Mouse (Mus musculus) liver, embryonic 14.5 days (tissue): ENCODE measurements around the gene Zfp248. TPM values are rescaled to one million over a fixed set of nuclear protein-coding genes. Genes with fewer than 3 reads are reported as not detected.

Source experiments
- ATAC-seq: fragments of 200-750 bp; cut with Nextera tagmentation; 2 replicates; pipeline ENCODE4 v1.8.0; 2017; ENCODE audit warnings: moderate number of reproducible peaks, mild to moderate bottlenecking, moderate library complexity; ENCODE audit not compliant: insufficient read depth
- DNase-seq, 3 experiments: peaks; one replicate each; pipeline ENCODE4 v3.0.0-alpha.2; 2012 to 2013; ENCODE audit warnings: low read depth in 3 of 3, low spot score in 3 of 3
- H3K27ac ChIP-seq: fragments of 300-500 bp; sonication (generic); 2 replicates; pipeline ENCODE4 v1.5.1; 2014; ENCODE audit warnings: moderate library complexity, mild to moderate bottlenecking, control low read depth, inconsistent platforms
- H3K27me3 ChIP-seq: fragments of 300-500 bp; sonication (generic); 2 replicates; pipeline ENCODE4 v1.6.1; 2014; ENCODE audit warnings: mild to moderate bottlenecking, low read length, moderate library complexity; ENCODE audit not compliant: control insufficient read depth, insufficient read depth
- H3K36me3 ChIP-seq: fragments of 300-500 bp; sonication (generic); replicated peaks from 2 replicates; pipeline ENCODE4 v1.6.1; 2014; ENCODE audit warnings: low read depth; ENCODE audit not compliant: control insufficient read depth, insufficient read depth
- H3K4me1 ChIP-seq, 2 experiments: fragments of 200-500 bp in 1 of 2; fragments of 300-500 bp in 1 of 2; sonication (generic) in 1 of 2; replicated peaks; 2 replicates each; pipeline ENCODE4 v1.6.1; 2012 to 2014; ENCODE audit warnings: antibody characterized with exemption in 1 of 2, inconsistent platforms in 1 of 2, low read length in 1 of 2; ENCODE audit not compliant: control insufficient read depth in 2 of 2, insufficient read depth in 2 of 2
- H3K4me2 ChIP-seq: fragments of 300-500 bp; sonication (generic); 2 replicates; pipeline ENCODE4 v1.6.1; 2014; ENCODE audit warnings: low read depth, mild to moderate bottlenecking, control low read depth, moderate library complexity
- H3K4me3 ChIP-seq, 2 experiments: fragments of 200-500 bp in 1 of 2; fragments of 300-500 bp in 1 of 2; sonication (generic) in 1 of 2; 2 replicates each; pipeline ENCODE4 v1.5.1; 2012 to 2014; ENCODE audit warnings: low read depth in 2 of 2, low read length in 2 of 2, mild to moderate bottlenecking in 2 of 2, control low read depth in 1 of 2, inconsistent platforms in 1 of 2, moderate library complexity in 1 of 2; ENCODE audit not compliant: insufficient read depth in 1 of 2
- H3K9ac ChIP-seq: fragments of 300-500 bp; sonication (generic); replicated peaks from 2 replicates; pipeline ENCODE4 v1.6.1; 2014; ENCODE audit warnings: mild to moderate bottlenecking, control low read depth, moderate library complexity
- H3K9me3 ChIP-seq: fragments of 300-500 bp; sonication (generic); 2 replicates; pipeline ENCODE4 v1.6.1; 2016; ENCODE audit warnings: low read length, mixed read lengths; ENCODE audit not compliant: control insufficient read depth
- CTCF ChIP-seq: IDR thresholded peaks from 2 replicates; pipeline ENCODE4 v1.5.1; 2016; ENCODE audit warnings: antibody characterized with exemption, low read depth, control low read depth
- EP300 ChIP-seq: IDR thresholded peaks from 2 replicates; pipeline ENCODE4 v1.6.1; 2016; ENCODE audit warnings: antibody characterized with exemption, low read depth
- WGBS: fragments of 180-500 bp; shearing (Covaris S2); extraction: QIAGEN DNeasy Blood & Tissue Kit; methylation state at CpG from one replicate; pipeline ENCODE4 v1.1.7; 2014; ENCODE audit not compliant: insufficient replicate concordance; 5-methylcytosine and 5-hydroxymethylcytosine counted together
- polyA plus RNA-seq, 2 experiments: library from polyadenylated mRNA; depleted of rRNA in 1 of 2; stranded (reverse) in 1 of 2; unstranded in 1 of 2; fragments of >200 nt; fragmentation: Nextera tagmentation in 1 of 2; extraction: Ambion mirVana in 1 of 2; gene quantifications; 2 replicates each; pipeline versions ENCODE4 v1.2.1 to v1.2.3; 2012 to 2014

The Zfp248 gene
- polyA plus RNA-seq, 2 experiments: 0.53 to 0.54 TPM

DNA sequence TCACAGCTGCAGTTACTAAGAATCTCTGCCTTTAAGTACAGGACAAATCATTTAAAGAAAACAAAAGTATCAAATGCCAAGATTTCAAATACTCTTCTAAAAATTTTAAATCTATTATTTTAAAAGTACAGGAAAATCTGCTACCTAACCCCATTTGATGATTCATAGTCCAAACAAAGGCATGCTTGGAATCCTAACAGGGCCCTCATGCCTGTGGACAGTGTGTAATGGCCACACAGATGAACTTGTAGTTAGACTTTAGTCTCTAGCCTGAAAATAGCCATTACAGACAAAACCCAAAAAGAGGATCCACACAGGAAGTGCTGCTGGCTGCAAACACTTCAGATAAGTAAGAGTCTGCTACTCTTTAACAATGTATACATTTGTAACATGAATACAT lies 64.6 kb downstream of the Zfp248 start:
- peaks cover 41% of the 10 kb centered on the region for H3K36me3 ChIP-seq
- ATAC-seq: no peak

DNA sequence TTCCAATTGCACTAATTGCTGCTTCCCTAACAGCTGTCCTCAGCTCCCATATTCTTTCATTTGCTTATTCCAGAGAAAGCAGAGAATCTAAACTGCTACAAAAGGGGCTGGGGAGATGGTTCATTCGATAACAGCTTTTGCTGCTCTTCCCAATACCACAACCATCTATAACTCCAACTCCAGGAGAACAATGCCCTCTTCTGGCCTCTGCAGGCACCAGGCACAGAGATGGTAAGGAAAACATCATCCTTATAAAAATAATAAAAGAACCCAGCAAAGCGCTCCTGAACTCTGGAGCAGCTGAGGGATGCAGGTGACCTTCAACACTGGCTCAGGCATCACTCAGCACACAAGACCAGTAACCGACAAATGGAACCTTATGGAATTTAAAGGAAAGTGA lies 69.4 kb downstream of the Zfp248 start:
- ATAC-seq (no peak), DNase-seq (no peak)
- no peak overlapping the region for H3K27ac ChIP-seq
- H3K27me3 ChIP-seq: no peaks in the 10 kb centered on the region
- H3K9ac ChIP-seq: no peak overlapping the region
- no peaks in the 10 kb centered on the region for H3K9me3 ChIP-seq
- no peak overlapping the region for H3K4me2 ChIP-seq
- H3K4me1 ChIP-seq: no peaks in the 10 kb centered on the region
- H3K36me3 ChIP-seq: peaks cover 28% of the 10 kb centered on the region
- H3K4me3 ChIP-seq: no peak overlapping the region
- 84% methylated on average over 3 of the region's 3 CpGs for WGBS
- TF ChIP-seq CTCF: no peak
- no peak for TF ChIP-seq EP300

More for the DNA sequence above, 64.6 kb downstream of the Zfp248 start:
- no peak overlapping the region for H3K4me2 ChIP-seq
- no peak overlapping the region for H3K9ac ChIP-seq
- DNase-seq: no peak
- H3K4me3 ChIP-seq: no peak overlapping the region
- H3K9me3 ChIP-seq: no peaks in the 10 kb centered on the region
- H3K27me3 ChIP-seq: no peaks in the 10 kb centered on the region
- no peak overlapping the region for H3K27ac ChIP-seq
- no peaks in the 10 kb centered on the region for H3K4me1 ChIP-seq
- TF ChIP-seq CTCF (no peak), EP300 (no peak)

DNA sequence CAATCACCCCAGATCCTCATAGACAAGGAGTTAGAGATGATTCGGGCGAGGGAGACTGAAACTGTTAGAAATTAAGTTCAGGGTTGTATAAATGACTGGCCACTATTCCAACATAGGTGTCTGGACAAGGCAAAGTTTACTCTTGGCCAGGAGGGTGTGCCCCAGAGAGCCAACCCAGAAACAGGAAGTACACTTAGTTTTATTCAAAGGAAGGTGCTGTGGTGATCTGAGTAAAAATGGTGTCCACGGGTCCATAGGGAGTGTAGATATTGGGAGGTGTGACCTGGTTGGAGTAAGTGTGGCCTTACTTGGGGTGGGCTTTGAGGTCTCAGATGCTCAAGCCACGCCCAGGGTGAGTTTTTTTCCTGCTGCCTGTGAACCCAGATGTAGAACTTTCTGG lies 74.1 kb downstream of the Zfp248 start:
- no peak for TF ChIP-seq EP300
- ATAC-seq (no peak), DNase-seq (no peak)
- Histone ChIP-seq H3K4me2 (no peak overlapping the region), H3K4me3 (no peak overlapping the region), H3K9ac (no peak overlapping the region), H3K27ac (no peak overlapping the region), H3K36me3 (peaks cover 9% of the 10 kb centered on the region), H3K9me3 (no peaks in the 10 kb centered on the region), H3K27me3 (no peaks in the 10 kb centered on the region), H3K4me1 (no peaks in the 10 kb centered on the region)
- 70% methylated on average over 4 of the region's 4 CpGs for WGBS

DNA sequence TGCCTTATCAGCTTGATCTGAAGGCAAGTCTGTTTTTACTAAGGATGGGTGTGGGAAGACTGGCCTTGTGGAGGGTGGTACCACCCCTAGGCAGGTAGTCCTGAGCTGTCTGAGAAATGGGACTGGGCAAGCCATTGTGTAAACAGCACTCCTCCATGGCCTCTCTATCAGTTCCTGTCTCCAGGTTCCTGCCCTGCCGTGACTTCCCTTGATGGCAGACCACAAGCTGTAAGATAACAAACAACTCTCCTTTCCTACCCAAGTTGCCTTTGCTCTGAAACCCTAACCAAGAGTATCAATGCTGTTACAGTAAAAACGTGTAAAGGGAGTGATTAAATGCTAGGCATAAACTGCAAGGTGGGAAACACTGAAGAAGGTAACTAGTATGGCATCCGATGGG lies 74.7 kb downstream of the Zfp248 start:
- no peaks in the 10 kb centered on the region for H3K27me3 ChIP-seq
- DNase-seq: no peak
- TF ChIP-seq EP300 (no peak), CTCF (no peak)
- H3K27ac ChIP-seq: no peak overlapping the region
- no peak overlapping the region for H3K9ac ChIP-seq
- H3K4me2 ChIP-seq: no peak overlapping the region
- H3K4me1 ChIP-seq: no peaks in the 10 kb centered on the region
- H3K9me3 ChIP-seq: no peaks in the 10 kb centered on the region
- ATAC-seq: no peak
- H3K4me3 ChIP-seq: no peak overlapping the region
- H3K36me3 ChIP-seq: peaks cover 9% of the 10 kb centered on the region
- 25% methylated on average over 3 of the region's 3 CpGs for whole genome bisulfite sequencing

DNA sequence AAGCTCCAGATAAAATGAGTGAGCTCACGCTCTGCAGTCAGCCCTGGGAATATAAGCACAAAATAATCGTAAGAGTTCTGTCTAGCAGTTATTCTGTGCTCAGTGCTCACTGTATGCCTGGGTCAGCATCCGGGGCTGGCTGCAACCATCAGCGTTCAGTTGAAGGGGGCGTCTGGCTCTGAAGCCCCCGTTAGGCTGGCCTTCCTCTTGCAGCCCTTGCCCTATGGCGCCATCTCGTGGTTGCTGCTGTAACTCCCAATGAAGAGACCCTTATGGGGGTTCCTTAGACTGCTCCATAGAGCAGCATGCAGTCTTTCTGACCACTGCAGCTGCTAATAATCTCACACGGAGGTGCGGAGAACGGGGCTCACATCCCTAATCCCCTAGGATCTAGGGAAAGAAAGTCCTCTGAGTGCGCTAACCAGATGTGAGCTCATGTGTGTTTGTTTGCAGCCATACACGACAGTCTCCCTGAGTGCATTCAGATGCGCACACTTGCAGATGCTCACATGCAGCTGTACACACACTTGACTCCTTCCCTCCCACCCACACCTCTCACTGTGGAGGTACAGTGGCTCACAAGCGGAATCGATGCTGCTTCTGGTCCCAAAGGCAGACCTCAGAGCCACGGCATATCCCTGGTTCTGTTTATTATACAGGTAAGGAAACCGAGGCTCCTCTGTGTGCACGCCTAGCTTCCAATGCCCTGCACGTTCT lies 75.7 kb downstream of the Zfp248 start:
- Histone ChIP-seq H3K4me3 (no peak overlapping the region), H3K4me2 (no peak overlapping the region), H3K9ac (no peak overlapping the region), H3K36me3 (peaks cover 9% of the 10 kb centered on the region), H3K27ac (no peak overlapping the region), H3K4me1 (no peaks in the 10 kb centered on the region), H3K9me3 (no peaks in the 10 kb centered on the region), H3K27me3 (no peaks in the 10 kb centered on the region; the same call in 1 of the 2 replicates)
- 31% methylated on average over 20 of the region's 20 CpGs for WGBS
- DNase-seq: peak in 2 of 3 experiments; percentile 2 to 7
- TF ChIP-seq CTCF (peak; percentile 80), EP300 (no peak)
- no peak for ATAC-seq
